Mouse (Mus musculus): ENCODE measurements around the gene Pold4.

Pold4 gene

DNA sequence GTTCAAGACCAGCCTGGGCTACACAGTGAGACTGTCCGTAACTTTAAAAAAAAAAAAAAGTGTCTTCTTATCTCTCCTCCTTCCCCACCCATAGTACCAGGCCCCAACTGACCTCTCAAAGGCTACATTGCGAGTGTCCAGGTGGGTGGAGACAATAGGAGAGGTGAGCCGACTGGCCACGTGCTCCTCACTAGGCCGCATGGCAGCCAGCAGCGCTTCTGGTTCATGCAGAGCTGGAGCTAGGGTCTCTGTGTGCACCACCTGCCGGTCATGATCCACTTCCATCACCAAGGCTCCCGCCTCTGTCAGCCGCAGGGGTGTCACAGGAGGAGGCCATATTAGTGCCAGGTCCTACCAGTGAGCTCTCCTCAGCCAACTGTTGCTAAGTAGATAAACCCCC is 48.7 kb downstream of the Pold4 start:
- no peak for DNase-seq

DNA sequence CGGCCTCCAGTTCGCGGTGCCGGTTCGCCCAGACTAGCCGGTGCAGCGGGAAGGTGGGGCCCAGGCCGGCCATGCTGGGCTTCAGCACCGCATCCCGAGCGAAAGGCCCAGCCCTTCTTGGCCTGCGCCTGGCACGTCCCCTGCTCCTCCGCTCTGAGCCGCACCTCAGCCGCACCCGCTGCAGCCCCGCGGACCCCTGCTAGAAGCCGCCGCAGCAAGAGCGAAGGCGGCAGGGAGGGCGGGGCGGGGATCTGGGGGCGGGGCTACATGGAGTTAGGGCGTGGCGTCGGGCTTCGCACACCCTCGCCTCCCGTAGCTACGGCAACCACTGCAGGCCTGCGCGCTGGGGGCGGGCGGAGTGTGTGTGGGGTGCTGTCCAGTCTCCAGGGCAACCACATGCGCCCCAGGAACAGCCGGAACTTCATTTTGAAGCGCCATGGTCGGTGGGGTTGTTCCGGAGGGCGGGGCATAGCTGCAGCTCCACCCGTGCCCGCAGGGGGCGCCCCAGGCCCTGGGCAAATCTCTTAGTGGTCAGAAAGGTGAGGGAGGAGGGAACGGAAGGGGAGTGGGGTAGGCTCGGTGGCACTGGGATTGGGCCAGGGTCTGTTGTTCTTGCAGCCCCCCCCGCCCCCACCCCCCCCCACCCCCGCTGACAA is 51.3 kb downstream of the Pold4 start, which contains the start of gene Ankrd13d:
Gene Ankrd13d (minus strand): TSS at position 240 of the 656 bp plus-strand sequence.
- DNase-seq = peak; percentile 92

Data from thymus, postnatal 14 days (tissue).